Mouse (Mus musculus) heart, adult 9 months (tissue): ENCODE data around the gene Gramd1b.

Source experiments
- DNase-seq, 2 experiments: peaks; one replicate each; pipeline ENCODE4 v3.0.0; 2022; ENCODE audit warnings: low spot score in 2 of 2

Gene Gramd1b

DNA sequence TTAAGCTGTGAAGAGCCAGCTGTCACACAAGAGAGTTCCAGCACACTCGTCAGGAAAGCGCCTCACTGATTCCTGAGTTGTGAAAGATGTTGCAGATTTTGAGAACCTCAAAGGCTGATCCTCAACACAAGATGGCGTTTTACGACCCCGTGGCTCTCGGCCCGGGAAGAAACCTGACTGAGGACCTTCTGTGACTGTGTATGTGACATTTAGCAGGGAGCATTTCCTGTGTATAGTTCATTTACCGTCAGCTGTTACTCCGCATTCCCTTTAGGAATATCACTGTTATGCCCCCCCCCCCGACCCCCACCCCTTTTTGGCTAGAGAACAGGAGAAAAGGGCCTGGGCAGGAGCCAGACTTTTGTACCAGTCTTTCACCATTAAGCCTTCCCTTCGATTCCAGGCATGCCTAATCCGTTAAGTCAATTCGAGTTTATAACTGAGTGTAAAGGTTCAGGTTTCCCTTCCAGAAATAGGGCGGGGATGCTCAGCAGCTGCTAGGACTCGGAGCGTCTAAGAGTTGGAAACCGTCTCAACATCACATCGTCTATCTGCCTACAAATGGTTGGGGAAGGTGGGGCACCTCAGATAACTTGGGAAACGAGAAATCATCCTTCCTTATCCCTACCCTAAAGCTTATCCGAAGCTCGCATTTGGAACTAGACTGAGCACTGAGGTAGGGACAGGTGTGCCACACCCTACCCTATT lies 263.0 kb downstream of the Gramd1b start:
- no peak for DNase-seq

DNA sequence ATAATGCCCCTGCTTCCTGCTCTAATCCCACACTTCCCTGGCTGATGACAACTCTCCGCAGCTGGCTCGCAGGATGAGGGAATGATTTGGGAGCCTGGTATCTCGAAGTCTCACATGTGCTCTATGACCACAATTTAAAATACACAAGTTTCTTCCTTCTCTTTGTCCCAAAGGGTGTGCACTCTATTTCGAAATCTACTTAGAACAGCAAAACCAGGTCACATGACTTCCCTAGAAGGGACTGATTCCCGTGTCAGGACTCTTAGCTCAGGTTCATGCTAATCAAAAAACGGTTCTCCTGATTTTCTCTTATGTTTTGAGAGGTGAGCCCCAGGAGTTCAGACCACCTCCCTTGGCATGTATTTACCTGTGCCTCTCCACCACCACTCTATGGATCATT lies 267.3 kb downstream of the Gramd1b start:
- no peak for DNase-seq

DNA sequence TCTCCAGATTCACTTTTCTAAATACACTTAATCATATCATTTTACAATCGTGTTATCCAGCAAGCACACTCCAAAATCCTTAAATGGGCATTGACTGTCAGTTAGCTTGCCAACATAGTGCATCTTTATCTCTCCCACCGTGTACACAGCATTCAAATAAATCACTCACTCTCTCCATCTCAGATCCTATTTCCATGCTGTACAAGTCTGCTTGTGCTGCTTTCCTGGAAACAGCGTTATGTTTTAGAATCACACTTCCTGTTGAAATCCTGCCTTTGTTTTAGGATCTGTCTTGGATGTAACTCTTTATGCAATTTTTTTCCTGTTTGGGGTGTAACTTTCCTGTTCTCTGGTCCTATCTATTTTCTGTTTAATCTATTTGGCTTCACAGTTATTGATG lies 278.7 kb downstream of the Gramd1b start:
- no peak for DNase-seq

DNA sequence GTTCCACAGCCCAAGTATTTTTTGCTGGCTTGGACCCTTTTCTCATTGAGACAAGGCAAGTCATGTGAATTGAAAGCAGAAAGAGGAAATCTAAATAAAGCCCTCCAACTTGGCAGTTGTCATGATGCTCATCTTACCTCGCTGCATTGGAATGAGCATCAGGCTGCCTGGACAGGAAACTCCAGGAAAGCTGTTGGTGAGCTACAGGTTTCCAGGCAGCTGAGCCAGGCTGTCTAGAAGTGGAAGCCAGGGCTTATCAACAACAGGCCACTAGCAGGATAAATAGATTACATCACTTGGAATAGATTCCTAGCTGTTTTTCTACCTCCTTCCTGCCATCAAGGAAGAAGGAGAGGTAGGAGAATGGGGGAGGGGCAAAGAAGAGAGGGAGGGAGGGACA lies 282.1 kb downstream of the Gramd1b start:
- peak in 1 of 2 experiments; percentile 37 for DNase-seq

DNA sequence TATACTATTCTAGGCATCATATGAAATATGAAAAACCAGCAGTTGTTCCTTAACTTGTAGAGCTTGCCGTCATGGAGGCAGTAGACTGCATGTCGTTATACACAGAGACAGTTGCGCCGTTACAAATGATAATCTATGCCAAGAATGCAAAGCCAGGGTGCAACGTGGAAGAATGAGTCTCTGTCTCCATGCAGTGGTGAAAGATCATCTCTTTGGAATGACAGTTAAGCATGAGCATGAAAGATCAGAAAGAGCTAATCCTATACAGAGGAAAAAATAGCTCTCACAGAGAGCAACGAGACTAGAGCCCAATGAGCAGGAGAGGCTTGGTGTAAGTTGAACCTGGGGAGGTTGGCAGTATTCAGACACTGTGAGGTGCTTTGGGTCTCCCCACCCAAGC lies 284.5 kb downstream of the Gramd1b start:
- DNase-seq, result no peak

DNA sequence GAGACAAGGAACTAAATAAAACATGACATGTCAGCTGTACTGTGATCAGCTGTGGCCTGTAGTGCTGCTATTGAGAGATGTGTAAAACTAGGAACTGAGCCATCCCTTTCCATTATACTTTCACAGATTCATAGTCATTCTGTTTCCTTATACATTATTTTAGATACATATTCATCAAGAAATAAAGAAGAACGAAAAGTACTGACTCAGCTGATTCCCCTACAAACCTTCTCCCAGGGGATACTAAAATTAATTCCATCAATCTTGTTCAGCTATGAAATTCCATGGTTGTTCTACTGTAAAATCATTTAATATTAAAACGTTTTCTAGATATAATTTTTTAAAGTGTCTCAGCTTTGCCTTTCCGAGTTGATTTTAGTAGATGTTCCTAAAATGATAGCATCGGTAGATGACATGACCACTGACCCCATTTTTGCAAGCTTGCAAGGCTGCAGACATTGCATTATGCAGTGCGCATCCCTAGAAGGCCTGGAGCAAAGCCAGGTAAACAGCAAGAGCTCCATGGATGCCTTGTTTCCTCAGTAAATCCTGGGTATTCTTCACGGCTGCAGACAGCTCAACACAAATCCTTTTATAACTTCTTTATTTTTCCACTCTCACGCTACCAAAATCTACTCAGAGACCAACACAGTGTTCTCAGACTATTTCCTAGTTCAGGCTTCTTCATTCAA lies 285.1 kb downstream of the Gramd1b start:
- DNase-seq, result no peak

DNA sequence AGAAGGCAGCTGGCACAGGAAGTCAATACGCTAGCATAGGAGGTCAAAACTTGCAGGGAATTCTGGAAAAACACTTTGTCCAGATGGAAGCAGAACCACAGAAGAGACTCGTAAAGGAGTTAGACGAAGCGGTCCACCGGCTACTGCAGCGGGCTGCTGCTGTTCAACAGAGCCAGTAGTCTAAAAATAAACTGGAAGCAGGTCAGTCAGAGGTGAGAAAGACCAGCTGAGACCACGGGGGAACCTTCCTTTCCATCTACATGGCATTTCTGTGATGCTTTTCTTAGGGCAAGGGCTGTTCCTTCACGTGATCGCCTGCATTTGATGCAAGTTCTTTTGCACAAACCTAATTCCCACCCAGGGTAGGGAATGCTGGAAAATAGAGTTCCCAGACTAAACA lies 285.7 kb downstream of the Gramd1b start:
- DNase-seq, result no peak
